Mouse (Mus musculus): Measurements from ENCODE around the gene Tdrd6. TPM values are rescaled to one million over a fixed set of nuclear protein-coding genes. Genes with fewer than 3 reads are reported as not detected.

The Tdrd6 gene
- polyA plus RNA-seq, 1 experiment from 2014 or later: 0.79 TPM

DNA sequence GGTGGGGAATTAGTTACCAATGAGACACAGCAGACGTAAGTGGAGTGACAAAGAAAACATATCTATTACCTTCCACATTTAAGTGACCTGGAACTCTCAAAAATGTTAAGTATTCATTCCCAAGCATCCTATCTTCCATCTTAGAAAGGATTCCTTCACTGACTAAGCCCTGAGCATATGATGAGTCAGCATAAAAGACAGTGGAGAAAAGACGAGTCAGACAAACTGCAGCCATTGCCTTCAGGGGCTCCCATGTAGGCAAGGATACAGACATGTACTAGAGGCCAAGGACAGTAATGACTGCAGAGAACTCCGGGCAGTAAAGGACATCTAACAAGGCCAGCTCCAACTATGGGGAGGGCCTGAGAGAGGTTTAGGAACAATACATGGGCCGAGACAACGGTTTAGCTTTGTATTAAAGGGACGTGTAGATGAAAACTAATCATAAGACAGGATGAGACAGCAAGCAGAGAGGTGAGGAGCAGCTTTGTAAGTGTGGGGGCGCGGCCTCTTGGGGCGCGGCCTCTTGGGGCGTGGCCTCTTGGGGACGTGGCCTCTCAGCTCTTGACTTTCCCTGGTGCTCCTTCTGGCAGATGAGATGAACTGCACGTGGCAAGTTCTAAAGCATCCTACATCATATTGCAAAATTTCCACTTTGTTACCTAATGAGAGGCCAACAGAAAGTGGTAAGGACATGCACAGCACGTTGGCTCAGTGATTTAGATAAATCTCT is 21.4 kb upstream of the Tdrd6 start:
- Histone ChIP-seq H3K27me3 (replicated peaks; ENCODE audit: control insufficient read depth, insufficient read depth, low read length) (no peaks in the 10 kb centered on the region), H3K27ac (ENCODE audit: low read depth, low read length) (no peak overlapping the region), H3K36me3 (ENCODE audit: control insufficient read depth, insufficient read depth, low read length) (peaks cover 34% of the 10 kb centered on the region), H3K9ac (ENCODE audit: low read depth, low read length) (no peak overlapping the region), H3K4me1 (ENCODE audit: control insufficient read depth, insufficient read depth, low read depth, low read length) (no peaks in the 10 kb centered on the region), H3K9me3 (ENCODE audit: control insufficient read depth, low read length) (no peaks in the 10 kb centered on the region), H3K4me3 (ENCODE audit: low read length) (no peak overlapping the region), H3K4me2 (ENCODE audit: low read length) (no peak overlapping the region)
- WGBS: 69% methylated on average over 14 of the region's 14 CpGs
- ATAC-seq: peak; percentile 39; the same call in 1 of the 2 replicates

DNA sequence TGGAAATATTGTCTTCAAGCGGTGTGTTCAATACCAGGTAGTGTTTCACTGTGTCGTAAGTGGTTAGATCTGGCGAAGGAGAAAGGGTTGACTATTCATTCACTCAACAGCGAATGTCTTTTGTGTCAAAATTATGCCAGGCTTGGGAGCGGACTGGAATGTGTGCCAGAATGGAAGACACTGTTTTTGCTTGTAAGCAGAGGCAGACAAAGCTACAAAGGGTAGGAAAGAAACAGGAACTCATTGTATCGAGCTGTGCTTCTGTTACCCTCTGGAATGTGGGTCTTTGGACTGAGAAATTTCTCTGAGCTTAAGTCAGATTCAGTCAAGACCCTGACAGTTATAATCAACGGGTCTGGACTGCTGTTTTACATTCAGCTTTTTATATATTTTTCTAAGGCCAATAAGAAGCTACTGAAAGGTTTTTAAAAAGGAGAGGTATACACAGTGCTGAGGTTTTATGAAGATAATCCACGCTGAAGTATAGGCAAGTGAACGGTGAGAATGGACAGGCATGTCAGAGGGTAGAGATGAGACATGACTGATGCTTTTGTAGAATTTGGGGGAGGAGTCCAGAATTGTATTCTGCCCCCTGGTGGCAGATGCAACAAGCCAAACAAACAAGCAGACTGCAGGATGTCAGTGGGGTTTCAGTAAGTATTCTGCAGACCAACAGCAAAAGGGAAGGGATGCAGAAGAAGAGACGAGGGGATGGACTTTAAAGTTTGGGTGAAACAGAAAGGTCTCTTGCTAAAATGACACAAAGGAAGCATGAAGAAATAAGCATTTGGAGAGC is 19.7 kb upstream of the Tdrd6 start:
- Histone ChIP-seq H3K9me3 (ENCODE audit: control insufficient read depth, low read length) (no peaks in the 10 kb centered on the region), H3K27me3 (replicated peaks; ENCODE audit: control insufficient read depth, insufficient read depth, low read length) (no peaks in the 10 kb centered on the region), H3K9ac (ENCODE audit: low read depth, low read length) (no peak overlapping the region), H3K4me3 (ENCODE audit: low read length) (no peak overlapping the region), H3K27ac (ENCODE audit: low read depth, low read length) (no peak overlapping the region), H3K4me2 (ENCODE audit: low read length) (no peak overlapping the region), H3K36me3 (ENCODE audit: control insufficient read depth, insufficient read depth, low read length) (peaks cover 38% of the 10 kb centered on the region), H3K4me1 (ENCODE audit: control insufficient read depth, insufficient read depth, low read depth, low read length) (no peaks in the 10 kb centered on the region)
- WGBS: 76% methylated on average over 10 of the region's 10 CpGs
- no peak for ATAC-seq

DNA sequence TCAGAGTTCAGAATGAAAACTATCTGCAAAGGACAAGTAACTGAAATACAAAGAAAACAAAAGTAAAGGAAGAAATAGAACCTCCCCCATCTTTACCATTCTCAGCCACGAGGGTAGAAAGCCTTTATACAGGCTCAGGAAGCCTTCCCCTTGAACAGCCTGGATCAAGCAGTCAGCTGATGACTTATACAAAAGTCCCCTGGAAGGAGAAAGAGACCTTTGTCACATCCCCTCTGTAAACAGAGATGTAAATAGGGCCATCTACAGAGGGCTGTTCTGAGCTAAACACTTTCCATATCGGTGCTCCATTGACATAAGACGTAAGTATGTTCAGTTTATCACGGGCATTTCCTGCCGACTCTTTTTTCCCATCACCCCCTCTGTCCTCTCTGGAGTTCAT is 16.8 kb upstream of the Tdrd6 start:
- Histone ChIP-seq H3K4me3 (ENCODE audit: low read length) (no peak overlapping the region), H3K27me3 (replicated peaks; ENCODE audit: control insufficient read depth, insufficient read depth, low read length) (no peaks in the 10 kb centered on the region), H3K4me1 (ENCODE audit: control insufficient read depth, insufficient read depth, low read depth, low read length) (no peaks in the 10 kb centered on the region), H3K4me2 (ENCODE audit: low read length) (no peak overlapping the region), H3K9me3 (ENCODE audit: control insufficient read depth, low read length) (no peaks in the 10 kb centered on the region), H3K36me3 (ENCODE audit: control insufficient read depth, insufficient read depth, low read length) (peaks cover 35% of the 10 kb centered on the region), H3K9ac (ENCODE audit: low read depth, low read length) (no peak overlapping the region), H3K27ac (ENCODE audit: low read depth, low read length) (no peak overlapping the region)
- 53% methylated on average over 5 of the region's 5 CpGs for WGBS
- peak; percentile 62; the same call in 1 of the 2 replicates for ATAC-seq

DNA sequence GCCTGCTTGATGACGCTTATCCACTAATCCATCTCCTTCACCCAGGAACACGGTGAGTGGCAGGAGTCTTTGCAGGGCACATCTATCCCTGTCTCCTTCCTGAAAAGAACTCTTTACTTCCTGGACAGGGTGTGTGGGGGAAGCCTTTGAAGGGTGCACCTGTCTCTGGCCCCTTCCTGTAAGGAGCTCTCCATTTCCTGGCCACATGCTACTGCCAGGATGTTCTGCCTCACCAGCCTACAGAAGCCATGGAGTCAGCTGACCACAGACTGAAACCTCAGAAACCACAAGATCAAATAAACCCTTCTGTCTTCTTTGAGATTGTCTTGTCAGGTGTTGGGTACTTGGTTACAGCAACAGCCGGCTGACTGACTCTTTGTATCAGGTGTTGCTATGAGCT is 15.0 kb upstream of the Tdrd6 start:
- Histone ChIP-seq H3K9me3 (ENCODE audit: control insufficient read depth, low read length) (0 out of 2 replicates have a peak, but pooled peaks cover 2% of the 10 kb centered on the region), H3K9ac (ENCODE audit: low read depth, low read length) (no peak overlapping the region), H3K4me3 (ENCODE audit: low read length) (no peak overlapping the region), H3K4me2 (ENCODE audit: low read length) (no peak overlapping the region), H3K27me3 (replicated peaks; ENCODE audit: control insufficient read depth, insufficient read depth, low read length) (no peaks in the 10 kb centered on the region), H3K4me1 (ENCODE audit: control insufficient read depth, insufficient read depth, low read depth, low read length) (no peaks in the 10 kb centered on the region), H3K27ac (ENCODE audit: low read depth, low read length) (no peak overlapping the region), H3K36me3 (ENCODE audit: control insufficient read depth, insufficient read depth, low read length) (peaks cover 30% of the 10 kb centered on the region)
- WGBS: 85% methylated on average over 3 of the region's 3 CpGs
- no peak for ATAC-seq

GRCm38 (mm10) chr17:43644375-43644774 is 14.3 kb upstream of the Tdrd6 start:
- H3K4me3 ChIP-seq (ENCODE audit: low read length): no peak overlapping the region
- no peak overlapping the region for H3K27ac ChIP-seq (ENCODE audit: low read depth, low read length)
- H3K9ac ChIP-seq (ENCODE audit: low read depth, low read length): no peak overlapping the region
- H3K4me2 ChIP-seq (ENCODE audit: low read length): no peak overlapping the region
- ATAC-seq: no peak
- H3K4me1 ChIP-seq (ENCODE audit: control insufficient read depth, insufficient read depth, low read depth, low read length): no peaks in the 10 kb centered on the region
- peaks cover 27% of the 10 kb centered on the region for H3K36me3 ChIP-seq (ENCODE audit: control insufficient read depth, insufficient read depth, low read length)
- H3K9me3 ChIP-seq (ENCODE audit: control insufficient read depth, low read length): 0 out of 2 replicates have a peak, but pooled peaks cover 2% of the 10 kb centered on the region
- H3K27me3 ChIP-seq (replicated peaks; ENCODE audit: control insufficient read depth, insufficient read depth, low read length): no peaks in the 10 kb centered on the region
- WGBS: 89% methylated on average over 7 of the region's 7 CpGs

- peaks cover 25% of the 10 kb centered on the region for H3K36me3 ChIP-seq (ENCODE audit: control insufficient read depth, insufficient read depth, low read length)
- no peak overlapping the region for H3K4me2 ChIP-seq (ENCODE audit: low read length)
- 0 out of 2 replicates have a peak, but pooled peaks cover 2% of the 10 kb centered on the region for H3K9me3 ChIP-seq (ENCODE audit: control insufficient read depth, low read length)
- H3K9ac ChIP-seq (ENCODE audit: low read depth, low read length): no peak overlapping the region
- H3K27ac ChIP-seq (ENCODE audit: low read depth, low read length): no peak overlapping the region
- WGBS: 74% methylated on average over 7 of the region's 7 CpGs
- H3K27me3 ChIP-seq (replicated peaks; ENCODE audit: control insufficient read depth, insufficient read depth, low read length): no peaks in the 10 kb centered on the region
- H3K4me1 ChIP-seq (ENCODE audit: control insufficient read depth, insufficient read depth, low read depth, low read length): 0 out of 2 replicates have a peak, but pooled peaks cover 2% of the 10 kb centered on the region
- ATAC-seq: no peak
- H3K4me3 ChIP-seq (ENCODE audit: low read length): no peak overlapping the region
Observed at GRCm38 (mm10) chr17:43643191-43643590, 13.1 kb upstream of the Tdrd6 start.

GRCm38 (mm10) chr17:43640825-43641224 is 10.7 kb upstream of the Tdrd6 start:
- Histone ChIP-seq H3K9me3 (ENCODE audit: control insufficient read depth, low read length) (0 out of 2 replicates have a peak, but pooled peaks cover 2% of the 10 kb centered on the region), H3K4me1 (ENCODE audit: control insufficient read depth, insufficient read depth, low read depth, low read length) (0 out of 2 replicates have a peak, but pooled peaks cover 2% of the 10 kb centered on the region), H3K4me2 (ENCODE audit: low read length) (no peak overlapping the region), H3K27me3 (replicated peaks; ENCODE audit: control insufficient read depth, insufficient read depth, low read length) (no peaks in the 10 kb centered on the region), H3K27ac (ENCODE audit: low read depth, low read length) (no peak overlapping the region), H3K36me3 (ENCODE audit: control insufficient read depth, insufficient read depth, low read length) (peaks cover 25% of the 10 kb centered on the region), H3K9ac (ENCODE audit: low read depth, low read length) (no peak overlapping the region), H3K4me3 (ENCODE audit: low read length) (no peak overlapping the region)
- 92% methylated on average over 1 of the region's 1 CpGs for whole genome bisulfite sequencing
- ATAC-seq: no peak

- 0 out of 2 replicates have a peak, but pooled peaks cover 2% of the 10 kb centered on the region for H3K4me1 ChIP-seq (ENCODE audit: control insufficient read depth, insufficient read depth, low read depth, low read length)
- peaks cover 7% of the 10 kb centered on the region; the same call in 1 of the 2 replicates for H3K36me3 ChIP-seq (ENCODE audit: control insufficient read depth, insufficient read depth, low read length)
- no peak overlapping the region for H3K4me2 ChIP-seq (ENCODE audit: low read length)
- no peak for ATAC-seq
- H3K27me3 ChIP-seq (replicated peaks; ENCODE audit: control insufficient read depth, insufficient read depth, low read length): no peaks in the 10 kb centered on the region
- 98% methylated on average over 4 of the region's 4 CpGs for WGBS
- H3K9ac ChIP-seq (ENCODE audit: low read depth, low read length): no peak overlapping the region
- no peak overlapping the region for H3K4me3 ChIP-seq (ENCODE audit: low read length)
- H3K27ac ChIP-seq (ENCODE audit: low read depth, low read length): no peak overlapping the region
- 0 out of 2 replicates have a peak, but pooled peaks cover 2% of the 10 kb centered on the region for H3K9me3 ChIP-seq (ENCODE audit: control insufficient read depth, low read length)
Observed at GRCm38 (mm10) chr17:43637146-43637545, 7.0 kb upstream of the Tdrd6 start.

- peaks cover 23% of the 10 kb centered on the region for H3K27me3 ChIP-seq (replicated peaks; ENCODE audit: control insufficient read depth, insufficient read depth, low read length)
- H3K4me3 ChIP-seq (ENCODE audit: low read length): peak overlapping the region; percentile 42
- 36% methylated on average over 13 of the region's 13 CpGs for WGBS
- peak; percentile 45 for ATAC-seq
- peak overlapping the region; percentile 65 for H3K4me2 ChIP-seq (ENCODE audit: low read length)
- H3K9ac ChIP-seq (ENCODE audit: low read depth, low read length): peak overlapping the region; percentile 63; the same call in 1 of the 2 replicates
- H3K27ac ChIP-seq (ENCODE audit: low read depth, low read length): no peak overlapping the region
- peaks cover 13% of the 10 kb centered on the region for H3K4me1 ChIP-seq (ENCODE audit: control insufficient read depth, insufficient read depth, low read depth, low read length)
- H3K36me3 ChIP-seq (ENCODE audit: control insufficient read depth, insufficient read depth, low read length): no peaks in the 10 kb centered on the region
- peaks cover 8% of the 10 kb centered on the region; the same call in 1 of the 2 replicates for H3K9me3 ChIP-seq (ENCODE audit: control insufficient read depth, low read length)
Observed at GRCm38 (mm10) chr17:43630427-43630760, 295 bp upstream of the Tdrd6 start.

Measured in hindbrain, embryonic 16.5 days (tissue).